Mouse (Mus musculus): ENCODE measurements around the gene Pfn1.

DNA sequence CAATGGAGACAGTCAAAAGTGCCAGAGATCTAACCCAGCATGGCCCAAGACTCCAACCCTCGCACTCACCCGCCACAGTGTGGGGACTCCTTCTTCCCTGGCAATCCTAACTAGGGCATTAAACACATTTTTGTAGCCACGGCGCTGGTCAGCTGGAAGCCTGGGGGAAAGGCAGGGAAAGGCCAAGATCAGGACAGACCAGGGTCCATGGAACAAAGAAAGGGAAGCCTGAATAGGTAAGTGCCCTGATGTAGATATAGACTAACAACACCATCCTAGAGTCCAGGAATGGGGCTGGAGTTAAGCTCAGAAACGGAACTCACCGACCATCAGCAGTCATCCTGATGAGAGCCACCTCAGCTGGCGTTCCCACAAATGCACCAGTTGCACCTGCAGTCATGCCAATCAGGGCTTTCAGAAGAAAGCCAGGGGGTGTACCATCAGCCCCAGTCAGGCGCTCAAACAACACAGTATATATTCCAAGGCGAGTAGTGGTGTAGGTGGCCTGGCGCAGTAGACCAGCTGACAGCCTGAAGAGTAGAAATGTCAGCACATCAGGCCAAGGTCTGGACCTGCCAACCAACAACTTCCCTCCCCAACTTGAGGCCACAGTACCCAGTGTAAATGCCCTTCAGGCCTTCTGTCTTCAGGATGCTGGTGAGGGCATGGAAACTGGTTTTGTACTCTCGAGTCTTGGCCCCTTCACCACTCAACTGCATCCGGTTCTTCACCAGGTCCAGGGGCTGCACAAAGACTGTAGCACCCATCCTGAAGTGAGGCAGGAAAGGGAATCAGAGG, 8.8 kb downstream of the Pfn1 start:
- TF ChIP-seq POLR2A (IDR thresholded peaks at IDR 0.05; ENCODE audit: low read depth, low read length) (no peak), CTCF (IDR thresholded peaks at IDR 0.05; ENCODE audit: borderline replicate concordance, insufficient read depth, low read length) (no peak)
